Mouse (Mus musculus) CD8-positive naive resting alpha-beta T cell, adult 2 months (primary cell): ENCODE data around the gene Inpp5f.

Source experiments
- DNase-seq, 2 experiments: peaks; one replicate each; pipeline ENCODE4 v3.0.0; 2022; ENCODE audit warnings: low read depth in 2 of 2, low spot score in 2 of 2

Inpp5f gene

GRCm38 (mm10) chr7:128731585-128731984, 120.5 kb downstream of the Inpp5f start:
- DNase-seq: no peak

GRCm38 (mm10) chr7:128738041-128738440, 126.9 kb downstream of the Inpp5f start:
- no peak for DNase-seq

- DNase-seq: no peak
Measured at GRCm38 (mm10) chr7:128739116-128739461, 128.0 kb downstream of the Inpp5f start.

- peak; percentile 26 to 44 for DNase-seq
Measured at GRCm38 (mm10) chr7:128739462-128740277, 128.5 kb downstream of the Inpp5f start.

- peak; percentile 86 to 93 for DNase-seq
Measured at GRCm38 (mm10) chr7:128740334-128740733, 129.2 kb downstream of the Inpp5f start, which contains the start of gene Mcmbp. Gene Mcmbp, minus strand, starts transcription at chr7:128740495.

- DNase-seq: no peak
Measured at GRCm38 (mm10) chr7:128743898-128744297, 132.8 kb downstream of the Inpp5f start.

GRCm38 (mm10) chr7:128744684-128745485, 133.8 kb downstream of the Inpp5f start, which contains the start of gene Sec23ip:
Gene Sec23ip, plus strand, starts transcription at chr7:128744943.
- peak; percentile 95 to 97 for DNase-seq
